Mouse (Mus musculus): ENCODE data around the gene Tmem238l.
A peak's percentile ranks its signal among the peaks of the same experiment; 100 is the strongest.

Gene Tmem238l

DNA sequence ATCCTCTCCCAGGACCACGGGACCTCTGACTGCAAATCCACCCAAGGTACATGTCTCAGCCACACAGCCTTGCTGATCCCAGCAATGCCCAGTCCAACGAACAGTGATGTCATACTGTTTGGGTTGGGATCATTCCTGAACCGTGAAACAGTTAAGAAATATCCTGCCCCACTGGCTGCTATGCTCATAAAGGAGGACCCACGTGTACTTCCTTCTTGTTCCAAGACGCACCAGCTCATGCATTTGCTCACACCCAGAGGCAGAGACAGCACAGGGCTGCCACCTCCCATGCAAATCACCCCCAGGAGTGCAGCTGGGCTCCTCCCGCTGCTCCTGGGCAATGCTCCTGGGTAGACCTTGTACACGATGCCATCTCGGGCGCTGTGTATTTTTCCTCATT is at the start of gene Tmem238l:
TSS of gene Tmem238l (plus strand) at position 336 of the 400 bp plus-strand sequence.
- DNase-seq (ENCODE audit: low read depth), result no peak

DNA sequence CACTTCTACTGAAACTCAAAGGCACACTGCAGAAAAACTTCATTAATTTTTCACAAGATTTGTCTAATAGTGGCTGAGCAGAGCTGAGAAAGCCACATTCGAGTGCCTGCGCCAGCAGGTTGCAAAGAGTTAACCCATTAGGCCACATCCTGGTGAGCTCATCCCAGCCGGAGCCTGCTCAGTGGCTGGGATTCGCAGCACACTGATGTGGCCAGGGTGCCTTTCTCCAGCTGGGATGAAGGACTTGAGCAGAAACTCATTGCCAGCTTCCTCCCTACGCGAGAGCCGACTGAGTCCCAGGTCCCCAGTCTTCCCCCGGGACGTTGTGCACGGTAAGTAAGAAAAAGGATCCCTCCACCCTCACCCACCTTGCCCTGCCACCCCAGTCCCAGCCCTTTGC is 44.6 kb upstream of the Tmem238l start, which contains the start of gene Pirt:
TSS of gene Pirt (plus strand) at position 171 of the 400 bp plus-strand sequence.
- DNase-seq (ENCODE audit: low read depth), result no peak

GRCm38 (mm10) chr11:66912531-66913458 is 43.6 kb upstream of the Tmem238l start:
- peak; percentile 39 for DNase-seq (ENCODE audit: low read depth)

DNA sequence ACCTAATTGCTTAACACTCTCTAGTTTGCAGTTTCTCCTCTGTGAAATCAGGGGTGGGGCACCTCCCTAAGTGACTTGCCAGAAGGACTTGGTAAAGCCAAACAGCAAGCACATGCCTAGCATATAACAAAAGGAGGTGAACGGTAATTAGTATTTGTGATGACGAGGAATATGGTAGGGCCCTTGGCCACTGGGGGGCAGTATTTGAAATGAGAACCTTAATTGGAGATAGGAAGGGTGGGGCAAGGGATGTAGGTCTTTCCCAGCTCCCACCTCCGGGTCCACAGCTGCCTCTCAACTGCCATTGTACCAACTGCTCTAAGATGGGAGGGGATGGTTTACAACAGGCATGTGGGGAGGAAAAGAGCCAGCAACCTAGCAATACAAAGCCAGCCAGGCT is 42.2 kb upstream of the Tmem238l start:
- peak; percentile 20 for DNase-seq (ENCODE audit: low read depth)

GRCm38 (mm10) chr11:66920012-66920411 is 36.4 kb upstream of the Tmem238l start:
- DNase-seq (ENCODE audit: low read depth), result no peak

- no peak for DNase-seq (ENCODE audit: low read depth)
Measured at GRCm38 (mm10) chr11:66924095-66924823, 32.2 kb upstream of the Tmem238l start.

DNA sequence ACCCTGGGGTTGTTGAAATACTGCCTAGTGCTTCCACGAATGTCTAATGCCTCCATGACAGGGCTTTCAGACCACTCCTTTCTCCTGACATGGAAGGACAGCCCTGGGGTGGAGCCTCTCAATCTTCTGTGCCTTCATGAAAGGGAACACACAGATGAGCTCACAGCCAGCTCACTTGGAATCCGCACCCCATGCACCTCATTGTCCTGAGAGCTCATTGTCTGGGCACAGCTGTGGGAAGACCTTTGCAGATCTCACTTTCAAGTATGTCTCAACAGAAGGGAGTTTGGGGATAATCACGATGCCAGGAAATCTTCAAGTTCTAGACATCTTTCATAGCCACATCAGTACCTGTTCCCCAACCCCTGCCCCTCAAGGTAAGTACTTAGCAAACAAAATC is 28.1 kb upstream of the Tmem238l start:
- no peak for DNase-seq (ENCODE audit: low read depth)

GRCm38 (mm10) chr11:66932827-66933599 is 23.4 kb upstream of the Tmem238l start:
- DNase-seq (ENCODE audit: low read depth), result no peak

GRCm38 (mm10) chr11:66934428-66935173 is 21.8 kb upstream of the Tmem238l start:
- no peak for DNase-seq (ENCODE audit: low read depth)

DNA sequence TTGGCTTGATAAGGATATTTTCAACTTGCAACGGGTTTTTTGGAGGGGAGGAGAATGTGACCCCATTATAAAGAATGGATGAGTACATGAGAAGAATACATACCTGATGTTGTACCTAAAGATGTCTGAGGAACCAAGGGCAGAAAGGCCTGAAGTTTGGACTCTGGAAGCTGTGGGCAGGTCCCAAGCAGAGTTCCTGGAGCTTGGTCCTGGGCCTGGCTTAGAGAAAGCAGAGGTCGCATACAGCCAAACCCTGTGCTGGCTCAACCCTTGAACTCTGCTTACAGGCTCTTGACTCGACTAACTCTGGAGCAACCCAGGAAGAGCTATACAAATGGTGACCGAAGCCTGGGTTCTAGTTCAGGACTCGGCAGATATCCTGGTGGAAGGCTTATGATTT is 14.4 kb upstream of the Tmem238l start:
- no peak for DNase-seq (ENCODE audit: low read depth)

GRCm38 (mm10) chr11:66945224-66945767 is 11.1 kb upstream of the Tmem238l start:
- no peak for DNase-seq (ENCODE audit: low read depth)

DNA sequence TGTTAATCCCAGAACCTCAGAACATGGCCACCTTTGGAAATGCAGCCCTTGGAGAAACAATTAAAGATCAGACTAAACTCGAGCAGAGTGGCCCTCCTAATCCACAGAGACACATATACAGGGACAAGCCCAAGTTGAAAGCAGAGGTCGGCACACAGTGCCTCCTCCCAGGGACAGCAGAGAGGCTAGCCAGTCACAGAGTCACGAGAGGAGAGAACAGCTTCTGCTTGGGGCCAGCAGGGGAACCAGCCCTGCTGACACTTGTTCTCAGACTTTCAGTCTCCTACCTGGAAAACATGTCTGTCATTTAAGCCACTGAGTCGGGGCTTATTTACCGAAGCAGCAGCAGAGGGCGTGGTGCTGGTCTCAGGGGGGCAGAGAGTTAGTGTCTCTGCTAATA is 9.9 kb upstream of the Tmem238l start:
- DNase-seq (ENCODE audit: low read depth), result no peak

GRCm38 (mm10) chr11:66946922-66947321 is 9.5 kb upstream of the Tmem238l start:
- no peak for DNase-seq (ENCODE audit: low read depth)

DNA sequence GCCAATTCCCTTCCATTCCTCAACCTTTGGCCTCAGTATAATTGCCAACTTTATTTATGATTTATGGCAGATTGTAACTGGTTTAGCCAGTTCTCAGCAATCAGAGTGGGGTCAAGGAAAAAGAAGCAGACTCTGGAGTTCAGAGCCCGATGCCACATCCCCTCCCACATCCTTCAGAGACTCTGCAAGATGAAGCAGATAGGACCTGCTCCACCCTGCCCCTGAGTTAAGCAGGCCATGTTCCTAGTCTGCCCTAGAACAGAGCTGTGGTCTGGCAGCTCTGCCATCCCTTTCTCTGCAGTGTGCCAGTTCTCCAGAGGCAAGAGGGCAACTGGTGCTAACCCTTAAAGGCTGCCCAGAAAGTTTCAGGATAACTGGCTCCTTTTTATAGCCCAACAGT is 4.4 kb downstream of the Tmem238l start:
- DNase-seq (ENCODE audit: low read depth), result no peak

DNA sequence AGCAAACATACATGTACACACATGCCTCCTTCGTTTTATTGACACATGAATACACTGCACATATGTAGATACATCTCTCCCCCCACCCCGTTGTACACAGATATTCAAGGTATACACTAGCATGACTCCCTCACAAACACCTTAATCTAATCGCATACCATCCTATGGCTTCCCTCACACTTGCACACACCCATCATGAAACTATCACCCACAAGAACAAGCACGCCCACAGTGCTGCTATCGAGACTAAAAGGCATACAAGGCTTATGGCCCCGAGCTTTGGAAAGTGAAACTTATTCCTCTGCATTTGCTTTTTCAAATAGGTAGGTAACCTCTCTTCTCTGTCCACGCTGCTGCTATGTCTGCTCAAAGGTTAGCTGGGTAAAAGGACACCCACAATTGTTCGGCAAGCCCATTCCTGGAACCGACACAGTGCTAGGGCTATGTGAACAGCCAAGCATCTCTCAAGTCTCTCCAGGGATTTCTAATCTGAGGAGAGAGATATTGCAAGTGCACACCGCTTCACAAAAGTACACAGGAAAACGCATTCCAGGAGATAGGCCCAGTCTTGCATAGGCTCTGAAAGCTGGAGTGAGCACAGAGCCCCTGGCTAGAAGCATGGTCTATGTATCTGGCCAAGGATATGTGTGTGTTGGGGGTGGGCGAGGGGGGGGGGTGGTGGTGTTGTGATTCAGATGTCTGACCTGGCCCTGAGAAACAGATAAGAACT is 5.2 kb downstream of the Tmem238l start:
- DNase-seq (ENCODE audit: low read depth), result no peak

DNA sequence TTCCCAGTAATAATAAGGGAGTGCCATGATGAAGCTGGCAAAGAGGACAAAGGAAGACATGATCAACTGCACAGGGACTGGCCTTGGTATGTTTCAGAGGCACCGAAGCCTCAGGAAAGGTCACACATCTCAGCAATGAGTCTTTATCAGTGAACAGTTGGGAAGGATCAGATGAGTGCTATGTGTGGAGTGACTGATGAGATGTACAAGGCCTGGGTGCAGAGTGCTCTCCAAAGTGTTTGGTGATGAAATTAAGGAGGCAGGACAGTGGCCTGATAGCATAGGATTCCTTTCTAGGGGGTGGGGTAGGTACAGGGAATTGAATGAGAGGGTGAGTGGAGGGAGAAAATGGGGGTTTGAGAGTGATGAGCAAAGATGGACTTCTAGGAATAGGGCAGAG is 7.0 kb downstream of the Tmem238l start:
- no peak for DNase-seq (ENCODE audit: low read depth)

GRCm38 (mm10) chr11:66966500-66967116 is 10.2 kb downstream of the Tmem238l start:
- no peak for DNase-seq (ENCODE audit: low read depth)

GRCm38 (mm10) chr11:66968575-66968974 is 12.1 kb downstream of the Tmem238l start:
- no peak for DNase-seq (ENCODE audit: low read depth)

- no peak for DNase-seq (ENCODE audit: low read depth)
Measured at GRCm38 (mm10) chr11:66973507-66973906, 17.1 kb downstream of the Tmem238l start.

Measured in c-Kit-positive CD71-positive TER-119-negative erythroid progenitor cells, embryonic 14.5 days (primary cell).